Mouse (Mus musculus) adrenal gland, adult 18-20 months (tissue): Measurements from ENCODE around the gene Eid1. TPM values are rescaled to one million over a fixed set of nuclear protein-coding genes. Genes with fewer than 3 reads are reported as not detected.

ENCODE experiments used
- DNase-seq, 2 experiments: peaks; one replicate each; pipeline ENCODE4 v3.0.0; 2021 to 2022; ENCODE audit warnings: low spot score in 2 of 2
- total RNA-seq, 2 experiments: library from RNA; stranded (reverse); gene quantifications; 1 replicate in 1 of 2; 2 replicates in 1 of 2; pipeline ENCODE4 v1.2.3; 2021

Gene Eid1
- total RNA-seq, 2 experiments from 2014 or later: 108 to 126 TPM

GRCm38 (mm10) chr2:125667184-125667583 lies 5.7 kb upstream of the Eid1 start:
- no peak for DNase-seq

GRCm38 (mm10) chr2:125667721-125668120 lies 5.2 kb upstream of the Eid1 start:
- no peak for DNase-seq

- no peak for DNase-seq
Observed at GRCm38 (mm10) chr2:125670846-125671245, 2.0 kb upstream of the Eid1 start.

- no peak for DNase-seq
Observed at GRCm38 (mm10) chr2:125672568-125672956, 333 bp upstream of the Eid1 start.

GRCm38 (mm10) chr2:125681811-125682210 lies 8.9 kb downstream of the Eid1 start:
- no peak for DNase-seq

GRCm38 (mm10) chr2:125683895-125684294 lies 11.0 kb downstream of the Eid1 start:
- no peak for DNase-seq

- DNase-seq: no peak
Observed at GRCm38 (mm10) chr2:125684559-125685440, 11.9 kb downstream of the Eid1 start.

- DNase-seq: no peak
Observed at GRCm38 (mm10) chr2:125685441-125686150, 12.7 kb downstream of the Eid1 start.

GRCm38 (mm10) chr2:125692010-125692409 lies 19.1 kb downstream of the Eid1 start:
- no peak for DNase-seq

GRCm38 (mm10) chr2:125694798-125695197 lies 21.9 kb downstream of the Eid1 start:
- no peak for DNase-seq

GRCm38 (mm10) chr2:125696219-125696618 lies 23.3 kb downstream of the Eid1 start:
- no peak for DNase-seq

GRCm38 (mm10) chr2:125701606-125702005 lies 28.7 kb downstream of the Eid1 start:
- DNase-seq: no peak

- DNase-seq: no peak
Observed at GRCm38 (mm10) chr2:125702851-125703250, 30.0 kb downstream of the Eid1 start.

- no peak for DNase-seq
Observed at GRCm38 (mm10) chr2:125704907-125705631, 32.2 kb downstream of the Eid1 start.

- peak; percentile 28 to 51 for DNase-seq
Observed at GRCm38 (mm10) chr2:125706510-125706921, 33.6 kb downstream of the Eid1 start.

- DNase-seq: peak in 1 of 2 experiments; percentile 22
Observed at GRCm38 (mm10) chr2:125716599-125716998, 43.7 kb downstream of the Eid1 start.

GRCm38 (mm10) chr2:125723086-125723407 lies 50.2 kb downstream of the Eid1 start:
- no peak for DNase-seq

GRCm38 (mm10) chr2:125723408-125724085 lies 50.7 kb downstream of the Eid1 start:
- DNase-seq: peak; percentile 42 to 44

GRCm38 (mm10) chr2:125724086-125724430 lies 51.2 kb downstream of the Eid1 start, which contains the start of gene Shc4:
TSS of gene Shc4 (minus strand) at chr2:125724148.
- peak in 1 of 2 experiments; percentile 35 for DNase-seq
